ENCODE assay signal across 8 mouse cellular contexts in the genomic region with DNA sequence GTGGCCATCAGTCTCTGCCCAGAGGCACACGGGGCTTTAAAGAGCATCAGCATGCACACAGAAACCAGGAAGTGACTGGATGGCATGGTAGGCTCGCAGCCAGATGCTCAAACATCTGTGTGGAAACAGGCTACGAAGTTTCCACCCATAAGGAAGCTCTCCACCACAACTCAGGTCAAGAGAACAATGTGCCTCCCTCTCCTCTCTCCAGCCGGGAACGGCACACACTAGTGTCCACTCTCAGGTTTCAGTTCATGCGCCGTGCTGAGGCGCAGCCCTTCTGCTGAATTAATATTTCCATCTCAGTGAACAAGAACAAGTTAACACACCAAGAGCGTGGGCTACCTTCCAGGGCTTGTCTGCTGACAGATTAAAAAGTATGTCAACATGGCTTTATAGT.
A peak's percentile ranks its signal among the peaks of the same experiment; 100 is the strongest.
DNase-seq lines count a peak whose midpoint lies in the region; ATAC-seq and TF ChIP-seq lines count a peak whose summit lies in the region.
"Had no signal": no experiment of that assay in that cellular context is flagged by ENCODE, and none has a peak within 500 bp of the region (broad histone marks: within the 10 kb centered on the region; RNA-seq: fewer than 3 reads in every experiment).

No protein-coding gene starts in this region.

- H3K9me3 ChIP-seq in CH12.LX (replicated peaks; ENCODE audit: low read length): no peaks in the 10 kb centered on the region
- no peaks in the 10 kb centered on the region for H3K9me3 ChIP-seq in limb, embryonic 10.5 days (replicated peaks)
- no peaks in the 10 kb centered on the region for H3K9me3 ChIP-seq in intestine, embryonic 15.5 days
- H3K9me3 ChIP-seq: heart, embryonic 15.5 days had no signal

- no peak for TF ChIP-seq POLR2A in CH12.LX (IDR thresholded peaks at IDR 0.05; ENCODE audit: low read depth, low read length)

- peak; percentile 51; the same call in 1 of the 2 replicates for TF ChIP-seq EP300 in CH12.LX (IDR thresholded peaks at IDR 0.05; ENCODE audit: low read length)

- no peak for TF ChIP-seq CTCF in CH12.LX (conservative IDR thresholded peaks at IDR 0.05 in 1 of 2, IDR thresholded peaks at IDR 0.05 in 1 of 2; ENCODE audit: low read depth in 2 of 2, low read length in 2 of 2)

- H3K36me3 ChIP-seq in CH12.LX (replicated peaks in 1 of 2; ENCODE audit: control insufficient read depth in 1 of 2, insufficient read depth in 1 of 2, low read length in 1 of 2): no peaks in the 10 kb centered on the region
- no peaks in the 10 kb centered on the region for H3K36me3 ChIP-seq in limb, embryonic 10.5 days
- H3K36me3 ChIP-seq in intestine, embryonic 15.5 days: no peaks in the 10 kb centered on the region
- H3K36me3 ChIP-seq: heart, embryonic 15.5 days had no signal

- TF ChIP-seq RAD21 in CH12.LX (IDR thresholded peaks at IDR 0.05; ENCODE audit: low read depth, low read length): no peak

- peak; percentile 72; the same call in 1 of the 2 replicates for ATAC-seq in cerebellum, adult (ENCODE audit: insufficient number of reproducible peaks, low FRiP score, low TSS enrichment)
- ATAC-seq in granulocyte monocyte progenitor cell, adult 5-6 weeks (replicated peaks; ENCODE audit: poor library complexity, severe bottlenecking): peak; percentile 77
- ATAC-seq in intestine, embryonic 15.5 days: no peak

- WGBS in limb, embryonic 10.5 days: 77% methylated on average over 9 of the region's 9 CpGs
- WGBS in intestine, embryonic 15.5 days: 55% methylated on average over 9 of the region's 9 CpGs

- dilution Hi-C loops in CH12.LX (cut with MboI; ENCODE audit: extremely low pct_ligation_motif_present, extremely low pct_unique_long_range_greater_than_20kb, low sequenced_read_pairs): no loop called here

- peak overlapping the region in 2 of 3 experiments; percentile 16 to 21 for H3K4me3 ChIP-seq in CH12.LX (replicated peaks in 1 of 3; ENCODE audit: low read depth in 2 of 3, low read length in 2 of 3, poor library complexity in 1 of 3)
- no peak overlapping the region for H3K4me3 ChIP-seq in limb, embryonic 10.5 days
- no peak overlapping the region for H3K4me3 ChIP-seq in intestine, embryonic 15.5 days (replicated peaks)
- H3K4me3 ChIP-seq: heart, embryonic 15.5 days had no signal

- no peak overlapping the region for H3K9ac ChIP-seq in CH12.LX (ENCODE audit: insufficient read depth, low read depth)
- H3K9ac ChIP-seq in intestine, embryonic 15.5 days: no peak overlapping the region
- H3K9ac ChIP-seq: heart, embryonic 15.5 days had no signal

- no peaks in the 10 kb centered on the region for H3K79me2 ChIP-seq in CH12.LX (replicated peaks; ENCODE audit: control insufficient read depth, extremely low read depth, insufficient read depth, poor library complexity, severe bottlenecking)

- H3K27ac ChIP-seq in CH12.LX (ENCODE audit: insufficient read depth, low read depth): no peak overlapping the region
- peak overlapping the region; percentile 40; the same call in 1 of the 2 replicates for H3K27ac ChIP-seq in limb, embryonic 10.5 days
- no peak overlapping the region for H3K27ac ChIP-seq in intestine, embryonic 15.5 days
- H3K27ac ChIP-seq: heart, embryonic 15.5 days had no signal

- peak overlapping the region; percentile 70 for H3K4me2 ChIP-seq in CH12.LX (ENCODE audit: insufficient read depth, low read depth, poor library complexity, severe bottlenecking)
- H3K4me2 ChIP-seq in intestine, embryonic 15.5 days (replicated peaks): no peak overlapping the region
- H3K4me2 ChIP-seq: heart, embryonic 15.5 days had no signal

- in situ Hi-C loops in CH12.LX (cut with MboI; ENCODE audit: low pct_ligation_motif_present, low pct_unique_long_range_greater_than_20kb, low sequenced_read_pairs): no loop called here

- peak; percentile 55 for DNase-seq in CH12.LX (ENCODE audit: extremely low read depth)
- no peak for DNase-seq in limb, embryonic 10.5 days (ENCODE audit: low spot score)
- no peak for DNase-seq in frontal cortex, postnatal 25 days (ENCODE audit: low spot score in 2 of 2)
- DNase-seq in embryo, embryonic 11 days: no peak

- peaks cover 1% of the 10 kb centered on the region for H3K27me3 ChIP-seq in CH12.LX (replicated peaks)
- 0 out of 2 replicates have a peak, but pooled peaks cover 5% of the 10 kb centered on the region for H3K27me3 ChIP-seq in limb, embryonic 10.5 days (ENCODE audit: low read depth, poor library complexity, severe bottlenecking)
- H3K27me3 ChIP-seq in intestine, embryonic 15.5 days (replicated peaks): no peaks in the 10 kb centered on the region
- H3K27me3 ChIP-seq: heart, embryonic 15.5 days had no signal

- H3K4me1 ChIP-seq in CH12.LX (ENCODE audit: control insufficient read depth in 1 of 2, insufficient read depth in 2 of 2): peaks cover 3 to 29% of the 10 kb centered on the region in 2 experiments
- H3K4me1 ChIP-seq in limb, embryonic 10.5 days: peaks cover 23% of the 10 kb centered on the region; the same call in 1 of the 2 replicates
- peaks cover 8% of the 10 kb centered on the region; the same call in 1 of the 2 replicates for H3K4me1 ChIP-seq in intestine, embryonic 15.5 days (replicated peaks)

TF ChIP-seq in CH12.LX, 34 proteins besides CTCF, POLR2A, EP300 and RAD21:
- TF ChIP-seq MEF2A (IDR thresholded peaks at IDR 0.05; ENCODE audit: borderline replicate concordance, low read depth, low read length) (no peak), ZNF384 (IDR thresholded peaks at IDR 0.05; ENCODE audit: low read depth, low read length) (no peak), ETS1 (conservative IDR thresholded peaks at IDR 0.05; ENCODE audit: low read depth, low read length) (0 out of 2 replicates have a peak, but pooled peaks have one; percentile 40), ELF1 (IDR thresholded peaks at IDR 0.05; ENCODE audit: low read depth, low read length) (peak; percentile 76), JUN (IDR thresholded peaks at IDR 0.05; ENCODE audit: insufficient read depth, low read depth, low read length) (no peak), IRF4 (IDR thresholded peaks at IDR 0.05; ENCODE audit: low read depth, low read length) (no peak), MAZ (IDR thresholded peaks at IDR 0.05; ENCODE audit: low read depth, low read length) (no peak), TBP (conservative IDR thresholded peaks at IDR 0.05; ENCODE audit: low read depth, low read length) (no peak), SIN3A (IDR thresholded peaks at IDR 0.05; ENCODE audit: low read length) (no peak), USF2 (conservative IDR thresholded peaks at IDR 0.05; ENCODE audit: low read depth, low read length) (no peak), JUND (conservative IDR thresholded peaks at IDR 0.05; ENCODE audit: low read depth, low read length) (no peak), MAFK (IDR thresholded peaks at IDR 0.05; ENCODE audit: insufficient replicate concordance, low read length) (no peak), RCOR1 (conservative IDR thresholded peaks at IDR 0.05; ENCODE audit: low read depth, low read length) (no peak), ZKSCAN1 (IDR thresholded peaks at IDR 0.05; ENCODE audit: borderline replicate concordance, low read depth, low read length) (no peak), KAT2A (IDR thresholded peaks at IDR 0.05; ENCODE audit: insufficient replicate concordance, low read length) (no peak), BHLHE40 (IDR thresholded peaks at IDR 0.05; ENCODE audit: low read depth, low read length) (0 out of 2 replicates have a peak, but pooled peaks have one; percentile 16), MXI1 (IDR thresholded peaks at IDR 0.05; ENCODE audit: low read depth, low read length) (no peak), TCF12 (IDR thresholded peaks at IDR 0.05; ENCODE audit: low read depth, low read length) (peak; percentile 47; the same call in 1 of the 2 replicates)

Comparison
In these comparisons a context has a peak if more than half of its experiments do, and no peak if none do; other contexts are left out.
1. H3K4me3 ChIP-seq: peak in CH12.LX (2 of 3); none in limb, embryonic 10.5 days (single experiment) and intestine, embryonic 15.5 days (single experiment).